In genomic region chr12:86734319-86734810, GRCm38 (mm10) we compare ENCODE assay signal across 33 mouse cellular contexts. TPM values are rescaled to one million over a fixed set of nuclear protein-coding genes. Genes with fewer than 3 reads are reported as not detected.
DNase-seq lines count a peak whose midpoint lies in the region.
"Had no signal": no experiment of that assay in that cellular context is flagged by ENCODE, and none has a peak within 500 bp of the region (broad histone marks: within the 10 kb centered on the region; RNA-seq: fewer than 3 reads in every experiment).

Gene Lrrc74a, plus strand, starts transcription at chr12:86734369.

- no peak within 1 kb of the TSS for H3K27ac ChIP-seq in heart, embryonic 10.5 days
- H3K27ac ChIP-seq: embryonic facial prominence, embryonic 12.5 days; embryonic facial prominence, embryonic 15.5 days; heart, embryonic 15.5 days; hindbrain, embryonic 12.5 days; hindbrain, embryonic 15.5 days had no signal

- H3K4me3 ChIP-seq in heart, embryonic 10.5 days: no peak within 1 kb of the TSS
- H3K4me3 ChIP-seq: embryonic facial prominence, embryonic 12.5 days; embryonic facial prominence, embryonic 15.5 days; heart, embryonic 12.5 days; heart, embryonic 15.5 days; hindbrain, embryonic 12.5 days; hindbrain, embryonic 15.5 days had no signal

- WGBS in heart, embryonic 10.5 days: 77% methylated on average over 8 of the region's 8 CpGs

- H3K27me3 ChIP-seq in heart, embryonic 10.5 days (ENCODE audit: insufficient read depth, poor library complexity, severe bottlenecking): no peaks in the 10 kb centered on the region; the same call in 1 of the 2 replicates
- H3K27me3 ChIP-seq: embryonic facial prominence, embryonic 12.5 days; embryonic facial prominence, embryonic 15.5 days; heart, embryonic 15.5 days; hindbrain, embryonic 12.5 days; hindbrain, embryonic 15.5 days had no signal

- no peaks in the 10 kb centered on the region for H3K4me1 ChIP-seq in heart, embryonic 10.5 days
- H3K4me1 ChIP-seq: embryonic facial prominence, embryonic 12.5 days; embryonic facial prominence, embryonic 15.5 days; heart, embryonic 12.5 days; heart, embryonic 15.5 days; hindbrain, embryonic 12.5 days; hindbrain, embryonic 15.5 days had no signal

- H3K36me3 ChIP-seq in heart, embryonic 10.5 days: no peaks in the 10 kb centered on the region
- H3K36me3 ChIP-seq: embryonic facial prominence, embryonic 12.5 days; embryonic facial prominence, embryonic 15.5 days; G1E; heart, embryonic 12.5 days; heart, embryonic 15.5 days; hindbrain, embryonic 12.5 days; hindbrain, embryonic 15.5 days had no signal

- H3K9me3 ChIP-seq in heart, embryonic 10.5 days: no peaks in the 10 kb centered on the region
- H3K9me3 ChIP-seq: embryonic facial prominence, embryonic 12.5 days; embryonic facial prominence, embryonic 15.5 days; G1E; heart, embryonic 12.5 days; heart, embryonic 15.5 days; hindbrain, embryonic 12.5 days; hindbrain, embryonic 15.5 days had no signal

- peak; percentile 22 for DNase-seq in adrenal gland, postnatal 14 days
- DNase-seq in adrenal gland, postnatal 36 days: no peak
- DNase-seq in heart, adult 11 months: peak; percentile 93
- no peak for DNase-seq in heart, embryonic 10.5 days (ENCODE audit: low spot score)
- peak; percentile 13 for DNase-seq in heart, adult 8-10 months (ENCODE audit: low spot score)
- DNase-seq in heart, postnatal 4 days: no peak
- DNase-seq: B cell, adult 2 months; cerebellum, adult 11 months; cerebellum, adult 2 months; cerebellum, adult 9-11 months; cerebellum, postnatal 25 days; forebrain, postnatal 0 days; kidney, adult 2 months had no signal

RNA-seq across cellular contexts. Expression of gene Lrrc74a, which starts in this region (rescaled TPM):
- total RNA-seq in adrenal gland, postnatal 14 days (2021): not detected in 2 replicates
- not detected for total RNA-seq in adrenal gland, postnatal 36 days (2021)
- polyA plus RNA-seq in heart, embryonic 10.5 days (2016; fragmentation: Nextera tagmentation; extraction: Ambion mirVana): not detected in 2 replicates
- not detected for total RNA-seq in heart, adult 8-10 months (2022)
- not detected for total RNA-seq in heart, postnatal 4 days (2021)
- total RNA-seq: adrenal gland, adult 18-20 months; adrenal gland, postnatal 4 days; CH12.LX; common myeloid progenitor, adult 5-6 weeks; forebrain, postnatal 0 days; gastrocnemius, adult 8-10 months; heart, postnatal 10 days; hematopoietic stem cell, adult 5-6 weeks had no signal
- polyA plus RNA-seq: cerebellum, adult 2 months; embryonic facial prominence, embryonic 12.5 days; embryonic facial prominence, embryonic 15.5 days; forebrain, embryonic 11.5 days; forebrain, embryonic 14.5 days; forebrain, postnatal 0 days; frontal cortex, adult 2 months; G1E; heart, embryonic 12.5 days; heart, embryonic 15.5 days; hindbrain, embryonic 12.5 days; hindbrain, embryonic 15.5 days; intestine, embryonic 14.5 days; intestine, postnatal 0 days; kidney, adult 2 months; Patski had no signal

Comparison
In these comparisons a context has a peak if more than half of its experiments do, and no peak if none do; other contexts are left out.
1. Peak in DNase-seq in adrenal gland, postnatal 14 days; RNA of the gene not detected or under 1 TPM.
2. Peak in DNase-seq in heart, adult 8-10 months; RNA of the gene not detected or under 1 TPM.